Mouse (Mus musculus) limb, embryonic 12.5 days (tissue): ENCODE measurements around the gene Csk. TPM values are rescaled to one million over a fixed set of nuclear protein-coding genes. Genes with fewer than 3 reads are reported as not detected.

Source experiments
- ATAC-seq: fragments of 200-750 bp; cut with Nextera tagmentation; 2 replicates; pipeline ENCODE4 v1.8.0; 2017; ENCODE audit warnings: low read depth, moderate TSS enrichment; ENCODE audit not compliant: insufficient number of reproducible peaks, insufficient read depth, low FRiP score, low TSS enrichment
- H3K27ac ChIP-seq: fragments of 300-500 bp; sonication (generic); 2 replicates; pipeline ENCODE4 v1.5.1; 2016; ENCODE audit warnings: mild to moderate bottlenecking, moderate library complexity
- H3K27me3 ChIP-seq: fragments of 300-500 bp; sonication (generic); 2 replicates; pipeline ENCODE4 v1.6.1; 2016; ENCODE audit warnings: mild to moderate bottlenecking, moderate library complexity
- H3K36me3 ChIP-seq: fragments of 300-500 bp; sonication (generic); 2 replicates; pipeline ENCODE4 v1.6.1; 2016; ENCODE audit warnings: mild to moderate bottlenecking, moderate library complexity
- H3K4me1 ChIP-seq: fragments of 300-500 bp; sonication (generic); replicated peaks from 2 replicates; pipeline ENCODE4 v1.6.1; 2016
- H3K4me2 ChIP-seq: fragments of 300-500 bp; sonication (generic); 2 replicates; pipeline ENCODE4 v1.6.1; 2016; ENCODE audit warnings: mild to moderate bottlenecking, moderate library complexity
- H3K4me3 ChIP-seq: fragments of 300-500 bp; sonication (generic); replicated peaks from 2 replicates; pipeline ENCODE4 v1.5.1; 2016; ENCODE audit warnings: mild to moderate bottlenecking
- H3K9ac ChIP-seq: fragments of 300-500 bp; sonication (generic); replicated peaks from 2 replicates; pipeline ENCODE4 v1.6.1; 2016; ENCODE audit warnings: mild to moderate bottlenecking, moderate library complexity
- H3K9me3 ChIP-seq: fragments of 300-500 bp; sonication (generic); 2 replicates; pipeline ENCODE4 v1.6.1; 2016; ENCODE audit warnings: mild to moderate bottlenecking, moderate library complexity
- WGBS: fragments of 180-500 bp; shearing (Covaris S2); methylation state at CpG from one replicate; pipeline ENCODE4 v1.1.7; 2016; 5-methylcytosine and 5-hydroxymethylcytosine counted together
- polyA plus RNA-seq: library from polyadenylated mRNA; unstranded; fragments of >200 nt; fragmentation: Nextera tagmentation; extraction: Ambion mirVana; gene quantifications from 2 replicates; pipeline ENCODE4 v1.2.1, GENCODE M21; 2016

The Csk gene
- 33.9 and 36.0 TPM in 2 replicates for polyA plus RNA-seq

GRCm38 (mm10) chr9:57653283-57653682 lies at the start of gene Csk:
Csk (minus strand) TSS chr9:57653631.
- Histone ChIP-seq H3K9me3 (no peaks in the 10 kb centered on the region), H3K27ac (no peak within 1 kb of the TSS), H3K4me2 (no peak within 1 kb of the TSS), H3K27me3 (peaks cover 24% of the 10 kb centered on the region), H3K4me3 (no peak within 1 kb of the TSS), H3K4me1 (peaks cover 21% of the 10 kb centered on the region), H3K9ac (no peak within 1 kb of the TSS), H3K36me3 (no peaks in the 10 kb centered on the region)
- no peak for ATAC-seq
- WGBS, result 59% methylated on average over 5 of the region's 5 CpGs

- H3K4me2 ChIP-seq, result no peak overlapping the region
- no peaks in the 10 kb centered on the region for H3K9me3 ChIP-seq
- no peak overlapping the region for H3K9ac ChIP-seq
- H3K4me1 ChIP-seq, result peaks cover 11% of the 10 kb centered on the region
- no peak for ATAC-seq
- H3K36me3 ChIP-seq, result no peaks in the 10 kb centered on the region
- 67% methylated on average over 1 of the region's 1 CpGs for WGBS
- peaks cover 52% of the 10 kb centered on the region for H3K27me3 ChIP-seq
- H3K27ac ChIP-seq, result no peak overlapping the region
- no peak overlapping the region for H3K4me3 ChIP-seq
Measured at GRCm38 (mm10) chr9:57698466-57699150, 45.2 kb upstream of the Csk start.

DNA sequence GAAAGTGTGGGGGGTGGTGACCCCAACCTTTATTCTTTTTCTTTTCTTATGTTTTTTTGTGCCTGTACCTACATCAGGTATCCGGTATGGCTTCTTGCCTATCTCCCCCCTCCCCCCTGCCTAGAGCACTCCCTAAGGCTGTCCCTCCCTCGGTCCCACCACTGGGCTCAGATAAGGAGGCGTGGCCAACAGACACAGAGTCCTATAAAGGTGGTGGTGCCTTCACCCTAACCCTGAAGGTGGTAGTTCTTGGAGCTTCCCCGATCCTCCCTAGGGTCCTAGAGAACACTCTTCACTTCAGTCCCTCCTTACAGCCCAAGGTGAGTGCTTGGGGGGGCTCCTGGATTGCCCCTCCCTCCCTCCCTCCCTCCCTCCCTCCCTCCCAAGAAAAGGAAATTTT lies 43.9 kb upstream of the Csk start:
- Histone ChIP-seq H3K36me3 (no peaks in the 10 kb centered on the region), H3K4me1 (peaks cover 11% of the 10 kb centered on the region), H3K9ac (no peak overlapping the region), H3K27me3 (peaks cover 59% of the 10 kb centered on the region), H3K27ac (no peak overlapping the region), H3K9me3 (no peaks in the 10 kb centered on the region), H3K4me3 (no peak overlapping the region), H3K4me2 (no peak overlapping the region)
- no peak for ATAC-seq
- WGBS, result 12% methylated on average over 4 of the region's 4 CpGs

DNA sequence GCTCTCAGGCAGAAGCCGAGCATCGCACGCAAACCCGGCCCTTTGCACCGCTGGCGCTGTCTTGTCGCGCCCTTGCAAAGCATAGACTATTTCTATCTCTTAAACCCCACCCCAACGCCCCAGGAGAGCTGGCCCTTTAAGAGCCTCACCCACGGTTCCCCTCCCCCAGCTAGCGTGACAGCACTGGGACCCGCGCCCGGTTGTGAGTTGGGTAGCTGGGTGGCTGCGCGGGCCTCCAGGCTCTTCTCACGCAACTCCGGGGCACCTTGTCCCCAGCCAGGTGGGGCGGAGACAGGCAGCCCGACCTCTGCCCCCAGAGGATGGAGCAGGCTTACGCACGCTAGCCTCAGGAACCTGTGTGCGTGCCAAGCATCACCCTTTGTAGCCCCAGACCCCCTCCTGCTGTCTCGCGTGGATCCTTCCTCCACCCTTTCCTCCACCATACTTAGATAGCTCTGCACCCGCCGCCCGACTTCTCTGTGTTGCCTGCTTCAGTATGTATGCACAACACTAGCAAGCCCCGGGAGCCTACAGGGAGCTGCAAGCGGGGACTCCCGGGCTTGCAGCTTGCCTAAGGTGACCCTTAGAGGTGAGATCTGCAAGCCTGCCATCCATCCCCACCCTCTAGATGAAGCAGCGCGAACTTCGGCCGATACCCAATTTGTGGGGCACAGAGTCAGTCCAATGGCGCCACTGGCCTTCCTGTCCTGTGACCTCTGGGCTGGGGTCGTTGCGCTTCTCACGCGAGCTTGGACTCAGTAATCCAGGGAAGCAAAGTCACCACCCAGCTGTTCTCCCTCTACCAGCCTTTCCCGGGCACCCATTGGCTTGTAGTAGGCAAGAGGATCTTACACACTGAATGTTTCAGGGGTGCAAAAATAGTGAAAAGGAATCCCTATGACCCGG lies 43.2 kb upstream of the Csk start:
- ATAC-seq, result no peak
- H3K4me2 ChIP-seq, result peak overlapping the region; percentile 73
- no peaks in the 10 kb centered on the region for H3K9me3 ChIP-seq
- peaks cover 59% of the 10 kb centered on the region for H3K27me3 ChIP-seq
- 2% methylated on average over 42 of the region's 42 CpGs for WGBS
- peak overlapping the region; percentile 45 for H3K4me3 ChIP-seq
- no peak overlapping the region for H3K27ac ChIP-seq
- peaks cover 11% of the 10 kb centered on the region for H3K4me1 ChIP-seq
- no peaks in the 10 kb centered on the region for H3K36me3 ChIP-seq
- peak overlapping the region; percentile 51 for H3K9ac ChIP-seq

- no peak overlapping the region for H3K4me2 ChIP-seq
- peaks cover 11% of the 10 kb centered on the region for H3K4me1 ChIP-seq
- H3K27ac ChIP-seq, result no peak overlapping the region
- ATAC-seq, result no peak
- H3K9me3 ChIP-seq, result no peaks in the 10 kb centered on the region
- no peak overlapping the region for H3K9ac ChIP-seq
- whole genome bisulfite sequencing, result 75% methylated on average over 2 of the region's 2 CpGs
- H3K27me3 ChIP-seq, result peaks cover 58% of the 10 kb centered on the region
- no peaks in the 10 kb centered on the region for H3K36me3 ChIP-seq
- H3K4me3 ChIP-seq, result no peak overlapping the region
Measured at GRCm38 (mm10) chr9:57694108-57694507, 40.7 kb upstream of the Csk start.

GRCm38 (mm10) chr9:57688606-57689005 lies 35.2 kb upstream of the Csk start:
- H3K4me1 ChIP-seq, result no peaks in the 10 kb centered on the region
- H3K9ac ChIP-seq, result no peak overlapping the region
- peaks cover 7% of the 10 kb centered on the region for H3K27me3 ChIP-seq
- no peaks in the 10 kb centered on the region for H3K9me3 ChIP-seq
- no peaks in the 10 kb centered on the region for H3K36me3 ChIP-seq
- no peak overlapping the region for H3K4me3 ChIP-seq
- no peak for ATAC-seq
- H3K4me2 ChIP-seq, result no peak overlapping the region
- no peak overlapping the region for H3K27ac ChIP-seq
- WGBS, result 91% methylated on average over 2 of the region's 2 CpGs

GRCm38 (mm10) chr9:57688158-57688557 lies 34.7 kb upstream of the Csk start:
- no peak overlapping the region for H3K9ac ChIP-seq
- H3K36me3 ChIP-seq, result no peaks in the 10 kb centered on the region
- no peak overlapping the region for H3K4me3 ChIP-seq
- no peak overlapping the region for H3K4me2 ChIP-seq
- no peaks in the 10 kb centered on the region for H3K4me1 ChIP-seq
- peaks cover 7% of the 10 kb centered on the region for H3K27me3 ChIP-seq
- ATAC-seq, result no peak
- no peaks in the 10 kb centered on the region for H3K9me3 ChIP-seq
- WGBS, result 48% methylated on average over 2 of the region's 2 CpGs
- no peak overlapping the region for H3K27ac ChIP-seq

GRCm38 (mm10) chr9:57687751-57688150 lies 34.3 kb upstream of the Csk start, which contains the start of gene Cyp1a1:
Cyp1a1 (plus strand) TSS chr9:57687928.
- Histone ChIP-seq H3K9me3 (no peaks in the 10 kb centered on the region), H3K9ac (no peak within 1 kb of the TSS), H3K4me1 (no peaks in the 10 kb centered on the region), H3K36me3 (no peaks in the 10 kb centered on the region), H3K27me3 (peaks cover 4% of the 10 kb centered on the region), H3K4me2 (no peak within 1 kb of the TSS), H3K4me3 (no peak within 1 kb of the TSS), H3K27ac (no peak within 1 kb of the TSS)
- WGBS, result 83% methylated on average over 2 of the region's 2 CpGs
- no peak for ATAC-seq

DNA sequence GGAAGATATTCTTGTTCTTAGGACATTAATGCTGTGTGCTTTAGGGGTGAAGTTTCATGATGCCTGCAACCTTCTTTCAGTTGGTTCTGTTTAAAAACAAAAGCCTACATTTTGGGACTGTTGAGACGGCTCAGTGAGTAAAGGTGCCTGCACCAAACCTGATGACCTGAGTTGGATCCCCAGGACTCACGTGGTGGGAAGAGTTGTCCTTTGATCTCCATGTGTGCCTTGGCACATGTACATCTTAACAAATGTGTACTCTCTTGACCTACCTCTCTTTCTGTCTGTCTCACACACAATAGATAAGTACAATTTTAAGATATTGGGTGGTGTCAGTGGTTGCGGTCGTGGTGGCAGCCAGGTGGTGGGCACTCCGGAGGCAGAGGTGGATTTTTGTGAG lies 32.6 kb upstream of the Csk start:
- no peak for ATAC-seq
- Histone ChIP-seq H3K4me3 (no peak overlapping the region), H3K9me3 (no peaks in the 10 kb centered on the region), H3K27ac (no peak overlapping the region), H3K27me3 (no peaks in the 10 kb centered on the region), H3K4me2 (no peak overlapping the region), H3K36me3 (no peaks in the 10 kb centered on the region), H3K9ac (no peak overlapping the region), H3K4me1 (0 out of 2 replicates have a peak, but pooled peaks cover 2% of the 10 kb centered on the region)
- 85% methylated on average over 5 of the region's 5 CpGs for WGBS

DNA sequence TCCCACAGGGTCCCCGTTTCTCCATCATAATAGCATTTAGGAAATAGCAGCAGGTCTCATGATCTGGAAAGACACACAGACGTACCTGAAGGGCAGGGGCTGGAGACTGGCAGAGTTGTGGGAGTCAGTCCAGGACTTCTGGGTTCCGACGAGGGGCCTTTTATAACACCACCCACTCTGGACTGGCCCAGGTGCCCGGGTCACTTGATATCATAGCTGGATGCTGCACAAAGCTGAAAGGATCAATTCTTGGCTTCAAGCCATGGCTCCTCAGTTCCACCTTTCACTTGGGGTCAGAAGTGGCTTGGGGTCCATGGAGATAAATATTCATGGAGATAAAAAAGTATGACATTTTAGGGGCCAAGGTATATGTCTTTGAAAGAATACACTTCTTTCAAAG lies 30.1 kb upstream of the Csk start, which contains the start of gene Cyp1a2:
TSS of gene Cyp1a2 (minus strand) at position 184 of the 400 bp plus-strand sequence.
- 77% methylated on average over 5 of the region's 5 CpGs for WGBS
- H3K27me3 ChIP-seq, result no peaks in the 10 kb centered on the region
- H3K9ac ChIP-seq, result no peak within 1 kb of the TSS
- H3K36me3 ChIP-seq, result no peaks in the 10 kb centered on the region
- no peak within 1 kb of the TSS for H3K4me2 ChIP-seq
- no peak within 1 kb of the TSS for H3K4me3 ChIP-seq
- H3K4me1 ChIP-seq, result 0 out of 2 replicates have a peak, but pooled peaks cover 2% of the 10 kb centered on the region
- H3K9me3 ChIP-seq, result no peaks in the 10 kb centered on the region
- ATAC-seq, result no peak
- H3K27ac ChIP-seq, result no peak within 1 kb of the TSS

DNA sequence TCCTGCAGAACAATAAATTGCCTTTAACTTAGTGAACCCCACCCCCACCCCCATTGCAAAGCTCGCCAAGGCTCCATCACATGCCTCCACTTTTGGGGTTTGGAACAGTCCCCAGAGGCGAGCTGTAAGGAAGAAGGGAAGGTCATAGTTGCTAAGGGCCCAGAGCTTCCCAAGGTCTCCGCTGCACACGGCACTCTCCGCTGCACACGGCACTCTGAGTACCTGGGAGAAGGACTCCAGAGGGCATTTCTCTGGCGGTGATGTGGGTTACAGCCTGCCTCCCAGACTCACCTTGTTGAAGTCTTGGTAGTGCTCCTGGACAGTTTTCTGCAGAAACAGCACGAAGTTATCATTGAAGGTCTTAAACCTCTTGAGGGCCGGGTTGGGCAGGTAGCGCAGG lies 28.0 kb upstream of the Csk start:
- H3K4me1 ChIP-seq, result 0 out of 2 replicates have a peak, but pooled peaks cover 2% of the 10 kb centered on the region
- no peak overlapping the region for H3K27ac ChIP-seq
- no peak overlapping the region for H3K9ac ChIP-seq
- H3K36me3 ChIP-seq, result no peaks in the 10 kb centered on the region
- H3K4me2 ChIP-seq, result no peak overlapping the region
- no peaks in the 10 kb centered on the region for H3K9me3 ChIP-seq
- H3K27me3 ChIP-seq, result no peaks in the 10 kb centered on the region
- WGBS, result 82% methylated on average over 10 of the region's 10 CpGs
- H3K4me3 ChIP-seq, result no peak overlapping the region
- ATAC-seq, result no peak
